Comparison of ENCODE assay signal across 18 mouse cellular contexts in genomic region chr4:134451484-134451883, GRCm38 (mm10). TPM values are rescaled to one million over a fixed set of nuclear protein-coding genes. Genes with fewer than 3 reads are reported as not detected.
DNase-seq lines count a peak whose midpoint lies in the region; ATAC-seq and TF ChIP-seq lines count a peak whose summit lies in the region.
"Had no signal": no experiment of that assay in that cellular context is flagged by ENCODE, and none has a peak within 500 bp of the region (broad histone marks: within the 10 kb centered on the region; RNA-seq: fewer than 3 reads in every experiment).

No protein-coding gene starts in this region.

- ATAC-seq in forebrain, embryonic 16.5 days = no peak
- ATAC-seq in lung, postnatal 0 days = no peak
- no peak for ATAC-seq in hindbrain, postnatal 0 days
- no peak for ATAC-seq in neural tube, embryonic 15.5 days (ENCODE audit: low FRiP score)
- ATAC-seq: intestine, embryonic 16.5 days; liver, embryonic 12.5 days had no signal

- peaks cover 85% of the 10 kb centered on the region for H3K27me3 ChIP-seq in forebrain, embryonic 10.5 days (ENCODE audit: poor library complexity, severe bottlenecking)
- H3K27me3 ChIP-seq in forebrain, embryonic 16.5 days (replicated peaks; ENCODE audit: control insufficient read depth, insufficient read depth, low read length) = no peaks in the 10 kb centered on the region
- H3K27me3 ChIP-seq in lung, postnatal 0 days (replicated peaks; ENCODE audit: insufficient read depth, low read length) = peaks cover 9% of the 10 kb centered on the region; the same call in 1 of the 2 replicates
- no peaks in the 10 kb centered on the region for H3K27me3 ChIP-seq in hindbrain, postnatal 0 days (ENCODE audit: insufficient read depth, low read length)
- H3K27me3 ChIP-seq in neural tube, embryonic 15.5 days (replicated peaks) = peaks cover 4% of the 10 kb centered on the region; the same call in 1 of the 2 replicates

- H3K9me3 ChIP-seq in forebrain, embryonic 10.5 days = no peaks in the 10 kb centered on the region
- H3K9me3 ChIP-seq in forebrain, embryonic 16.5 days (ENCODE audit: control insufficient read depth, low read length) = no peaks in the 10 kb centered on the region
- H3K9me3 ChIP-seq in lung, postnatal 0 days (ENCODE audit: low read length) = no peaks in the 10 kb centered on the region
- H3K9me3 ChIP-seq in hindbrain, postnatal 0 days (ENCODE audit: low read length) = no peaks in the 10 kb centered on the region
- no peaks in the 10 kb centered on the region for H3K9me3 ChIP-seq in neural tube, embryonic 15.5 days (replicated peaks)
- H3K9me3 ChIP-seq: heart, embryonic 15.5 days; liver, embryonic 12.5 days; lung, embryonic 15.5 days; megakaryocyte, embryonic 14.5 days; stomach, embryonic 15.5 days had no signal

- no peak for TF ChIP-seq CTCF in lung, postnatal 0 days (IDR thresholded peaks at IDR 0.05)
- TF ChIP-seq CTCF in hindbrain, postnatal 0 days (IDR thresholded peaks at IDR 0.05; ENCODE audit: low read depth) = no peak

- no peak for TF ChIP-seq EP300 in lung, postnatal 0 days (IDR thresholded peaks at IDR 0.05)

- no peak overlapping the region for H3K4me3 ChIP-seq in forebrain, embryonic 10.5 days
- H3K4me3 ChIP-seq in forebrain, embryonic 16.5 days (replicated peaks; ENCODE audit: low read length) = no peak overlapping the region
- no peak overlapping the region for H3K4me3 ChIP-seq in lung, postnatal 0 days (ENCODE audit: low read depth, low read length)
- no peak overlapping the region for H3K4me3 ChIP-seq in hindbrain, postnatal 0 days (ENCODE audit: low read length)
- H3K4me3 ChIP-seq in neural tube, embryonic 15.5 days (replicated peaks) = no peak overlapping the region
- H3K4me3 ChIP-seq: heart, embryonic 15.5 days; liver, embryonic 12.5 days; lung, embryonic 15.5 days; megakaryocyte, embryonic 14.5 days; stomach, embryonic 15.5 days had no signal

- no peaks in the 10 kb centered on the region for H3K36me3 ChIP-seq in forebrain, embryonic 10.5 days (replicated peaks)
- H3K36me3 ChIP-seq in forebrain, embryonic 16.5 days (ENCODE audit: control insufficient read depth, insufficient read depth) = no peaks in the 10 kb centered on the region
- H3K36me3 ChIP-seq in lung, postnatal 0 days (ENCODE audit: insufficient read depth, low read length) = no peaks in the 10 kb centered on the region
- no peaks in the 10 kb centered on the region for H3K36me3 ChIP-seq in hindbrain, postnatal 0 days (ENCODE audit: insufficient read depth, low read length)
- H3K36me3 ChIP-seq in neural tube, embryonic 15.5 days = no peaks in the 10 kb centered on the region
- H3K36me3 ChIP-seq: heart, embryonic 15.5 days; liver, embryonic 12.5 days; lung, embryonic 15.5 days; stomach, embryonic 15.5 days had no signal

- no peak overlapping the region; the same call in 1 of the 2 replicates for H3K9ac ChIP-seq in forebrain, embryonic 16.5 days (replicated peaks; ENCODE audit: low read depth, low read length)
- H3K9ac ChIP-seq in lung, postnatal 0 days (replicated peaks; ENCODE audit: low read depth) = no peak overlapping the region
- H3K9ac ChIP-seq in hindbrain, postnatal 0 days (replicated peaks; ENCODE audit: low read length) = no peak overlapping the region
- no peak overlapping the region for H3K9ac ChIP-seq in neural tube, embryonic 15.5 days (replicated peaks)
- H3K9ac ChIP-seq: heart, embryonic 15.5 days; liver, embryonic 12.5 days; lung, embryonic 15.5 days; stomach, embryonic 15.5 days had no signal

- H3K4me2 ChIP-seq in forebrain, embryonic 16.5 days (ENCODE audit: low read length) = no peak overlapping the region
- 0 out of 2 replicates have a peak overlapping the region, but pooled peaks have one; percentile 14 for H3K4me2 ChIP-seq in lung, postnatal 0 days (replicated peaks; ENCODE audit: low read depth, low read length)
- H3K4me2 ChIP-seq in hindbrain, postnatal 0 days (ENCODE audit: low read depth, low read length) = peak overlapping the region; percentile 16; the same call in 1 of the 2 replicates
- no peak overlapping the region for H3K4me2 ChIP-seq in neural tube, embryonic 15.5 days
- H3K4me2 ChIP-seq: stomach, embryonic 15.5 days had no signal

- peaks cover 54% of the 10 kb centered on the region for H3K4me1 ChIP-seq in forebrain, embryonic 10.5 days
- peaks cover 29% of the 10 kb centered on the region for H3K4me1 ChIP-seq in forebrain, embryonic 16.5 days (replicated peaks; ENCODE audit: control insufficient read depth, insufficient read depth, low read length)
- no peaks in the 10 kb centered on the region for H3K4me1 ChIP-seq in lung, postnatal 0 days (ENCODE audit: insufficient read depth, low read depth, low read length)
- H3K4me1 ChIP-seq in hindbrain, postnatal 0 days (ENCODE audit: insufficient read depth, low read length) = peaks cover 25% of the 10 kb centered on the region
- H3K4me1 ChIP-seq in neural tube, embryonic 15.5 days = peaks cover 43% of the 10 kb centered on the region

- H3K27ac ChIP-seq in forebrain, embryonic 10.5 days = peak overlapping the region; percentile 82; the same call in 1 of the 2 replicates
- H3K27ac ChIP-seq in forebrain, embryonic 16.5 days (ENCODE audit: low read length) = no peak overlapping the region
- no peak overlapping the region for H3K27ac ChIP-seq in lung, postnatal 0 days (ENCODE audit: low read length)
- H3K27ac ChIP-seq in hindbrain, postnatal 0 days = peak overlapping the region; percentile 93; the same call in 1 of the 2 replicates
- peak overlapping the region; percentile 86; the same call in 1 of the 2 replicates for H3K27ac ChIP-seq in neural tube, embryonic 15.5 days (replicated peaks)
- H3K27ac ChIP-seq: heart, embryonic 15.5 days; liver, embryonic 12.5 days; lung, embryonic 15.5 days; stomach, embryonic 15.5 days had no signal

- WGBS in forebrain, embryonic 10.5 days = 74% methylated on average over 9 of the region's 9 CpGs
- WGBS in forebrain, embryonic 16.5 days = 40% methylated on average over 9 of the region's 9 CpGs
- WGBS in lung, postnatal 0 days = 50% methylated on average over 9 of the region's 9 CpGs
- 33% methylated on average over 9 of the region's 9 CpGs for WGBS in hindbrain, postnatal 0 days
- WGBS in neural tube, embryonic 15.5 days = 49% methylated on average over 9 of the region's 9 CpGs

- DNase-seq in forebrain, embryonic 10.5 days (ENCODE audit: extremely low spot score, low spot score) = no peak
- peak; percentile 31 for DNase-seq in lung, postnatal 0 days (ENCODE audit: low spot score)
- no peak for DNase-seq in lung, postnatal 10 days
- DNase-seq in hindbrain, postnatal 0 days (ENCODE audit: low spot score) = no peak
- DNase-seq in urinary bladder, postnatal 4 days (ENCODE audit: low spot score in 2 of 2) = no peak
- DNase-seq in left cerebral cortex, adult 9 months (ENCODE audit: low spot score in 2 of 2) = no peak
- DNase-seq: adrenal gland, postnatal 25 days; left cerebral cortex, postnatal 4 days; thymus, postnatal 25 days had no signal

RNA-seq across cellular contexts. Expression of gene Stmn1, which starts 16.6 kb away (rescaled TPM):
- 2,040 and 2,174 TPM in 2 replicates for polyA plus RNA-seq in forebrain, embryonic 10.5 days (2016; fragmentation: Nextera tagmentation; extraction: Ambion mirVana)
- polyA plus RNA-seq in forebrain, embryonic 16.5 days (2015; fragmentation: Nextera tagmentation; extraction: Ambion mirVana) = 7,901 and 8,250 TPM in 2 replicates
- polyA plus RNA-seq in lung, postnatal 0 days (2015; fragmentation: Nextera tagmentation; extraction: Ambion mirVana) = 260 and 357 TPM in 2 replicates
- total RNA-seq in hindbrain, postnatal 0 days (2014; rRNA removed) = 667 and 752 TPM in 2 replicates
- 4,115 and 4,307 TPM in 2 replicates for polyA plus RNA-seq in hindbrain, postnatal 0 days (2015; fragmentation: Nextera tagmentation; extraction: Ambion mirVana)
- 4,048 and 4,915 TPM in 2 replicates for polyA plus RNA-seq in neural tube, embryonic 15.5 days (2015; fragmentation: Nextera tagmentation; extraction: Ambion mirVana)

RNA-seq across cellular contexts. Expression of gene Paqr7, which starts 45.0 kb away (rescaled TPM):
- 2.7 and 3.1 TPM in 2 replicates for polyA plus RNA-seq in forebrain, embryonic 10.5 days (2016; fragmentation: Nextera tagmentation; extraction: Ambion mirVana)
- 14.4 and 14.7 TPM in 2 replicates for polyA plus RNA-seq in forebrain, embryonic 16.5 days (2015; fragmentation: Nextera tagmentation; extraction: Ambion mirVana)
- polyA plus RNA-seq in lung, postnatal 0 days (2015; fragmentation: Nextera tagmentation; extraction: Ambion mirVana) = 27.5 and 33.0 TPM in 2 replicates
- total RNA-seq in hindbrain, postnatal 0 days (2014; rRNA removed) = 121 and 142 TPM in 2 replicates
- 41.1 and 43.5 TPM in 2 replicates for polyA plus RNA-seq in hindbrain, postnatal 0 days (2015; fragmentation: Nextera tagmentation; extraction: Ambion mirVana)
- polyA plus RNA-seq in neural tube, embryonic 15.5 days (2015; fragmentation: Nextera tagmentation; extraction: Ambion mirVana) = 30.5 and 35.2 TPM in 2 replicates

RNA-seq across cellular contexts. Expression of gene Pafah2, which starts 55.4 kb away (rescaled TPM):
- polyA plus RNA-seq in forebrain, embryonic 10.5 days (2016; fragmentation: Nextera tagmentation; extraction: Ambion mirVana) = 6.3 and 6.4 TPM in 2 replicates
- polyA plus RNA-seq in forebrain, embryonic 16.5 days (2015; fragmentation: Nextera tagmentation; extraction: Ambion mirVana) = 8.1 and 9.3 TPM in 2 replicates
- polyA plus RNA-seq in lung, postnatal 0 days (2015; fragmentation: Nextera tagmentation; extraction: Ambion mirVana) = 14.1 and 16.2 TPM in 2 replicates
- 12.1 and 17.9 TPM in 2 replicates for total RNA-seq in hindbrain, postnatal 0 days (2014; rRNA removed)
- 5.3 and 6.7 TPM in 2 replicates for polyA plus RNA-seq in hindbrain, postnatal 0 days (2015; fragmentation: Nextera tagmentation; extraction: Ambion mirVana)
- polyA plus RNA-seq in neural tube, embryonic 15.5 days (2015; fragmentation: Nextera tagmentation; extraction: Ambion mirVana) = 7.5 and 8.9 TPM in 2 replicates

RNA-seq across cellular contexts. Expression of gene Aunip, which starts 59.3 kb away (rescaled TPM):
- 30.3 and 32.8 TPM in 2 replicates for polyA plus RNA-seq in forebrain, embryonic 10.5 days (2016; fragmentation: Nextera tagmentation; extraction: Ambion mirVana)
- 4.2 and 4.4 TPM in 2 replicates for polyA plus RNA-seq in forebrain, embryonic 16.5 days (2015; fragmentation: Nextera tagmentation; extraction: Ambion mirVana)
- polyA plus RNA-seq in lung, postnatal 0 days (2015; fragmentation: Nextera tagmentation; extraction: Ambion mirVana) = 0.84 and 1.6 TPM in 2 replicates
- total RNA-seq in hindbrain, postnatal 0 days (2014; rRNA removed) = 2.2 and 2.7 TPM in 2 replicates
- 2.2 and 2.6 TPM in 2 replicates for polyA plus RNA-seq in hindbrain, postnatal 0 days (2015; fragmentation: Nextera tagmentation; extraction: Ambion mirVana)
- 1.8 and 5.4 TPM in 2 replicates for polyA plus RNA-seq in neural tube, embryonic 15.5 days (2015; fragmentation: Nextera tagmentation; extraction: Ambion mirVana)
- total RNA-seq: neutrophil, adult 5-6 weeks had no signal

Comparison
In these comparisons a context has a peak if more than half of its experiments do, and no peak if none do; other contexts are left out.
1. H3K27ac ChIP-seq: peak in forebrain, embryonic 10.5 days (single experiment), hindbrain, postnatal 0 days (single experiment) and neural tube, embryonic 15.5 days (single experiment); none in forebrain, embryonic 16.5 days (single experiment) and lung, postnatal 0 days (single experiment).
2. H3K4me2 ChIP-seq: peak in lung, postnatal 0 days (single experiment) and hindbrain, postnatal 0 days (single experiment); none in forebrain, embryonic 16.5 days (single experiment) and neural tube, embryonic 15.5 days (single experiment).